Mouse (Mus musculus) intestine, postnatal 0 days (tissue): Measurements from ENCODE around the gene Olfr768. TPM values are rescaled to one million over a fixed set of nuclear protein-coding genes. Genes with fewer than 3 reads are reported as not detected.
"Not testable (repeated sequence)": the region's sequence is repeated elsewhere in the genome, so short reads cannot be mapped to it uniquely, and the experiment has no call there.

Experiments
- ATAC-seq: fragments of 200-750 bp; cut with Nextera tagmentation; 2 replicates; pipeline ENCODE4 v1.8.0; 2017; ENCODE audit warnings: mild to moderate bottlenecking, moderate TSS enrichment, moderate library complexity
- H3K27ac ChIP-seq: fragments of 300-500 bp; sonication (generic); 2 replicates; pipeline ENCODE4 v1.5.1; 2014; ENCODE audit warnings: mild to moderate bottlenecking, low read depth, low read length, moderate library complexity
- H3K27me3 ChIP-seq: fragments of 300-500 bp; sonication (generic); replicated peaks from 2 replicates; pipeline ENCODE4 v1.6.1; 2014; ENCODE audit warnings: low read length, mixed read lengths; ENCODE audit not compliant: control insufficient read depth, insufficient read depth
- H3K36me3 ChIP-seq: fragments of 300-500 bp; sonication (generic); 2 replicates; pipeline ENCODE4 v1.6.1; 2014; ENCODE audit warnings: mild to moderate bottlenecking, moderate library complexity; ENCODE audit not compliant: control insufficient read depth, insufficient read depth
- H3K4me1 ChIP-seq: fragments of 300-500 bp; sonication (generic); replicated peaks from 2 replicates; pipeline ENCODE4 v1.6.1; 2014; ENCODE audit warnings: antibody characterized with exemption, low read length, mixed read lengths; ENCODE audit not compliant: control insufficient read depth, insufficient read depth
- H3K4me2 ChIP-seq: fragments of 300-500 bp; sonication (generic); replicated peaks from 2 replicates; pipeline ENCODE4 v1.6.1; 2014; ENCODE audit warnings: low read depth, mild to moderate bottlenecking, moderate library complexity
- H3K4me3 ChIP-seq: fragments of 300-500 bp; sonication (generic); 2 replicates; pipeline ENCODE4 v1.5.1; 2014; ENCODE audit warnings: low read depth, low read length
- H3K9ac ChIP-seq: fragments of 300-500 bp; sonication (generic); 2 replicates; pipeline ENCODE4 v1.6.1; 2014; ENCODE audit warnings: mild to moderate bottlenecking, low read depth, low read length
- H3K9me3 ChIP-seq: fragments of 300-500 bp; sonication (generic); 2 replicates; pipeline ENCODE4 v1.6.1; 2016; ENCODE audit warnings: mixed run types; ENCODE audit not compliant: control insufficient read depth
- CTCF ChIP-seq: sonication (generic); IDR thresholded peaks from 2 replicates; pipeline ENCODE4 v1.5.1; 2016; ENCODE audit warnings: low read depth, mild to moderate bottlenecking, control low read depth, antibody characterized with exemption, moderate library complexity
- WGBS: fragments of 180-500 bp; shearing (Covaris S2); extraction: QIAGEN DNeasy Blood & Tissue Kit; methylation state at CpG from one replicate; pipeline ENCODE4 v1.1.7; 2014; 5-methylcytosine and 5-hydroxymethylcytosine counted together
- polyA plus RNA-seq: library from polyadenylated mRNA; unstranded; fragments of >200 nt; fragmentation: Nextera tagmentation; extraction: Ambion mirVana; gene quantifications from 2 replicates; pipeline ENCODE4 v1.2.1, GENCODE M21; 2015

The Olfr768 gene
- not detected in 2 replicates for polyA plus RNA-seq

- Histone ChIP-seq H3K4me3 (no peak within 1 kb of the TSS), H3K4me2 (no peak within 1 kb of the TSS), H3K27ac (no peak within 1 kb of the TSS), H3K36me3 (no peaks in the 10 kb centered on the region), H3K27me3 (no peaks in the 10 kb centered on the region), H3K4me1 (no peaks in the 10 kb centered on the region), H3K9ac (no peak within 1 kb of the TSS), H3K9me3 (no peaks in the 10 kb centered on the region)
- no peak for TF ChIP-seq CTCF
- ATAC-seq, result no peak
- 67% methylated on average over 1 of the region's 1 CpGs for WGBS
These were observed at the start of gene Olfr768 for GRCm38 (mm10) chr10:129099275-129099674. Gene Olfr768 (minus strand): TSS chr10:129099375.

- H3K27ac ChIP-seq, result no peak within 1 kb of the TSS
- no peaks in the 10 kb centered on the region for H3K4me1 ChIP-seq
- 81% methylated on average over 2 of the region's 2 CpGs for WGBS
- H3K4me2 ChIP-seq, result no peak within 1 kb of the TSS
- H3K36me3 ChIP-seq, result no peaks in the 10 kb centered on the region
- no peak for ATAC-seq
- H3K9ac ChIP-seq, result no peak within 1 kb of the TSS
- H3K9me3 ChIP-seq, result no peaks in the 10 kb centered on the region
- H3K27me3 ChIP-seq, result no peaks in the 10 kb centered on the region
- H3K4me3 ChIP-seq, result no peak within 1 kb of the TSS
- TF ChIP-seq CTCF, result no peak
These were observed 39.7 kb upstream of the Olfr768 start, which contains the start of gene Olfr770 for GRCm38 (mm10) chr10:129138898-129139297. Gene Olfr770 (minus strand): TSS chr10:129138998.

- WGBS, result 78% methylated on average over 2 of the region's 2 CpGs
- no peak for ATAC-seq
These were observed 18.6 kb upstream of the Olfr768 start, which contains the start of gene Olfr769 for GRCm38 (mm10) chr10:129117761-129118160. Gene Olfr769 (minus strand): TSS chr10:129117861.

GRCm38 (mm10) chr10:129115146-129115545, 16.0 kb upstream of the Olfr768 start:
- H3K27me3 ChIP-seq, result no peaks in the 10 kb centered on the region
- H3K9ac ChIP-seq, result no peak overlapping the region
- no peak for ATAC-seq
- no peak overlapping the region for H3K4me3 ChIP-seq
- no peak for TF ChIP-seq CTCF
- H3K9me3 ChIP-seq, result no peaks in the 10 kb centered on the region
- WGBS, result 93% methylated on average over 3 of the region's 3 CpGs
- H3K27ac ChIP-seq, result no peak overlapping the region
- no peaks in the 10 kb centered on the region for H3K4me1 ChIP-seq
- H3K36me3 ChIP-seq, result no peaks in the 10 kb centered on the region
- H3K4me2 ChIP-seq, result no peak overlapping the region

More at GRCm38 (mm10) chr10:129117761-129118160, 18.6 kb upstream of the Olfr768 start, which contains the start of gene Olfr769:
- Histone ChIP-seq H3K27me3 (no peaks in the 10 kb centered on the region), H3K9ac (no peak within 1 kb of the TSS), H3K36me3 (no peaks in the 10 kb centered on the region), H3K4me3 (no peak within 1 kb of the TSS), H3K4me2 (no peak within 1 kb of the TSS), H3K4me1 (no peaks in the 10 kb centered on the region), H3K9me3 (no peaks in the 10 kb centered on the region), H3K27ac (no peak within 1 kb of the TSS)
- no peak for TF ChIP-seq CTCF

- Histone ChIP-seq H3K27ac (no peak overlapping the region), H3K9ac (no peak overlapping the region), H3K4me2 (no peak overlapping the region), H3K36me3 (no peaks in the 10 kb centered on the region), H3K9me3 (no peaks in the 10 kb centered on the region), H3K27me3 (no peaks in the 10 kb centered on the region), H3K4me3 (no peak overlapping the region), H3K4me1 (no peaks in the 10 kb centered on the region)
- TF ChIP-seq CTCF, result no peak
- 32% methylated on average over 3 of the region's 3 CpGs for WGBS
- ATAC-seq, result no peak
These were observed 2.1 kb upstream of the Olfr768 start for GRCm38 (mm10) chr10:129101231-129101630.

- H3K27ac ChIP-seq, H3K4me1 ChIP-seq, H3K4me3 ChIP-seq, H3K36me3 ChIP-seq, H3K4me2 ChIP-seq, ATAC-seq, H3K27me3 ChIP-seq, H3K9ac ChIP-seq, H3K9me3 ChIP-seq: not testable (repeated sequence)
These were observed 16.4 kb downstream of the Olfr768 start, which contains the start of gene Olfr767 for GRCm38 (mm10) chr10:129082810-129083209. Gene Olfr767 (minus strand): TSS chr10:129082910.

GRCm38 (mm10) chr10:129068877-129069276, 30.3 kb downstream of the Olfr768 start, which contains the start of gene Olfr766-ps1:
Gene Olfr766-ps1 (minus strand): TSS chr10:129068977.
- no peak within 1 kb of the TSS for H3K4me3 ChIP-seq
- ATAC-seq, result no peak
- H3K36me3 ChIP-seq, result no peaks in the 10 kb centered on the region
- no peaks in the 10 kb centered on the region for H3K27me3 ChIP-seq
- no peak for TF ChIP-seq CTCF
- H3K9ac ChIP-seq, result no peak within 1 kb of the TSS
- WGBS, result 88% methylated on average over 2 of the region's 2 CpGs
- H3K4me2 ChIP-seq, result no peak within 1 kb of the TSS
- H3K27ac ChIP-seq, result no peak within 1 kb of the TSS
- H3K4me1 ChIP-seq, result no peaks in the 10 kb centered on the region
- H3K9me3 ChIP-seq, result no peaks in the 10 kb centered on the region

GRCm38 (mm10) chr10:129049898-129050297, 49.3 kb downstream of the Olfr768 start, which contains the start of gene Olfr765:
Gene Olfr765 (minus strand): TSS chr10:129049998.
- not testable (repeated sequence) for H3K27ac ChIP-seq, ATAC-seq, H3K36me3 ChIP-seq, H3K4me3 ChIP-seq, H3K9ac ChIP-seq, H3K4me1 ChIP-seq, H3K4me2 ChIP-seq, H3K27me3 ChIP-seq, H3K9me3 ChIP-seq
